Mouse (Mus musculus): Measurements from ENCODE around the gene Btg1-ps1. TPM values are rescaled to one million over a fixed set of nuclear protein-coding genes. Genes with fewer than 3 reads are reported as not detected.
"Not testable (repeated sequence)": the region's sequence is repeated elsewhere in the genome, so short reads cannot be mapped to it uniquely, and the experiment has no call there.

The Btg1-ps1 gene
- polyA plus RNA-seq (2015; fragmentation: Nextera tagmentation; extraction: Ambion mirVana): not detected in 2 replicates

GRCm38 (mm10) chrX:38018597-38018996 is at the start of gene Btg1-ps1:
Btg1-ps1 (minus strand) TSS chrX:38018815.
- not testable (repeated sequence) for H3K4me3 ChIP-seq (ENCODE audit: low read length); H3K27me3 ChIP-seq (replicated peaks; ENCODE audit: control insufficient read depth, insufficient read depth, low read length); H3K9me3 ChIP-seq (ENCODE audit: control insufficient read depth, low read length); H3K4me2 ChIP-seq (ENCODE audit: low read length); ATAC-seq; H3K36me3 ChIP-seq (ENCODE audit: control insufficient read depth, insufficient read depth, low read length); H3K27ac ChIP-seq (ENCODE audit: low read depth, low read length); H3K9ac ChIP-seq (ENCODE audit: low read depth, low read length); H3K4me1 ChIP-seq (ENCODE audit: control insufficient read depth, insufficient read depth, low read depth, low read length)

GRCm38 (mm10) chrX:38066175-38066574 is 47.6 kb upstream of the Btg1-ps1 start, which contains the start of gene Rhox10:
Rhox10 (plus strand) TSS chrX:38066475.
- H3K36me3 ChIP-seq (ENCODE audit: control insufficient read depth, insufficient read depth, low read length): no peaks in the 10 kb centered on the region
- no peak within 1 kb of the TSS for H3K27ac ChIP-seq (ENCODE audit: low read depth, low read length)
- ATAC-seq: no peak
- H3K4me2 ChIP-seq (ENCODE audit: low read length): no peak within 1 kb of the TSS
- no peak within 1 kb of the TSS for H3K9ac ChIP-seq (ENCODE audit: low read depth, low read length)
- H3K27me3 ChIP-seq (replicated peaks; ENCODE audit: control insufficient read depth, insufficient read depth, low read length): no peaks in the 10 kb centered on the region
- H3K4me1 ChIP-seq (ENCODE audit: control insufficient read depth, insufficient read depth, low read depth, low read length): no peaks in the 10 kb centered on the region
- WGBS: 87% methylated on average over 11 of the region's 11 CpGs
- no peaks in the 10 kb centered on the region for H3K9me3 ChIP-seq (ENCODE audit: control insufficient read depth, low read length)
- H3K4me3 ChIP-seq (ENCODE audit: low read length): no peak within 1 kb of the TSS

- Histone ChIP-seq H3K4me2 (ENCODE audit: low read length) (no peak overlapping the region), H3K27ac (ENCODE audit: low read depth, low read length) (no peak overlapping the region), H3K36me3 (ENCODE audit: control insufficient read depth, insufficient read depth, low read length) (no peaks in the 10 kb centered on the region), H3K4me3 (ENCODE audit: low read length) (no peak overlapping the region), H3K4me1 (ENCODE audit: control insufficient read depth, insufficient read depth, low read depth, low read length) (no peaks in the 10 kb centered on the region), H3K9me3 (ENCODE audit: control insufficient read depth, low read length) (no peaks in the 10 kb centered on the region), H3K27me3 (replicated peaks; ENCODE audit: control insufficient read depth, insufficient read depth, low read length) (no peaks in the 10 kb centered on the region), H3K9ac (ENCODE audit: low read depth, low read length) (no peak overlapping the region)
- no peak for ATAC-seq
- WGBS: 0% methylated on average over 1 of the region's 1 CpGs
Measured at GRCm38 (mm10) chrX:38061544-38061943, 42.9 kb upstream of the Btg1-ps1 start.

GRCm38 (mm10) chrX:38043014-38043413 is 24.4 kb upstream of the Btg1-ps1 start, which contains the start of gene Btg1-ps2:
Btg1-ps2 (minus strand) TSS chrX:38043114.
- H3K9ac ChIP-seq (ENCODE audit: low read depth, low read length); H3K36me3 ChIP-seq (ENCODE audit: control insufficient read depth, insufficient read depth, low read length); H3K9me3 ChIP-seq (ENCODE audit: control insufficient read depth, low read length); H3K27ac ChIP-seq (ENCODE audit: low read depth, low read length); H3K4me3 ChIP-seq (ENCODE audit: low read length); H3K4me2 ChIP-seq (ENCODE audit: low read length); H3K27me3 ChIP-seq (replicated peaks; ENCODE audit: control insufficient read depth, insufficient read depth, low read length); H3K4me1 ChIP-seq (ENCODE audit: control insufficient read depth, insufficient read depth, low read depth, low read length); ATAC-seq: not testable (repeated sequence)

GRCm38 (mm10) chrX:38039666-38040065 is 21.1 kb upstream of the Btg1-ps1 start:
- Histone ChIP-seq H3K9me3 (ENCODE audit: control insufficient read depth, low read length) (no peaks in the 10 kb centered on the region), H3K27me3 (replicated peaks; ENCODE audit: control insufficient read depth, insufficient read depth, low read length) (no peaks in the 10 kb centered on the region), H3K9ac (ENCODE audit: low read depth, low read length) (no peak overlapping the region), H3K4me2 (ENCODE audit: low read length) (no peak overlapping the region), H3K36me3 (ENCODE audit: control insufficient read depth, insufficient read depth, low read length) (no peaks in the 10 kb centered on the region), H3K4me1 (ENCODE audit: control insufficient read depth, insufficient read depth, low read depth, low read length) (no peaks in the 10 kb centered on the region), H3K4me3 (ENCODE audit: low read length) (no peak overlapping the region), H3K27ac (ENCODE audit: low read depth, low read length) (no peak overlapping the region)
- ATAC-seq: no peak
- WGBS: 94% methylated on average over 5 of the region's 5 CpGs

GRCm38 (mm10) chrX:38033841-38034240 is 15.2 kb upstream of the Btg1-ps1 start:
- no peak overlapping the region for H3K4me2 ChIP-seq (ENCODE audit: low read length)
- H3K27me3 ChIP-seq (replicated peaks; ENCODE audit: control insufficient read depth, insufficient read depth, low read length): no peaks in the 10 kb centered on the region
- H3K27ac ChIP-seq (ENCODE audit: low read depth, low read length): no peak overlapping the region
- 52% methylated on average over 2 of the region's 2 CpGs for WGBS
- no peak overlapping the region for H3K9ac ChIP-seq (ENCODE audit: low read depth, low read length)
- H3K36me3 ChIP-seq (ENCODE audit: control insufficient read depth, insufficient read depth, low read length): no peaks in the 10 kb centered on the region
- no peaks in the 10 kb centered on the region for H3K9me3 ChIP-seq (ENCODE audit: control insufficient read depth, low read length)
- no peak overlapping the region for H3K4me3 ChIP-seq (ENCODE audit: low read length)
- ATAC-seq: no peak
- no peaks in the 10 kb centered on the region for H3K4me1 ChIP-seq (ENCODE audit: control insufficient read depth, insufficient read depth, low read depth, low read length)

- H3K27ac ChIP-seq (ENCODE audit: low read depth, low read length): no peak overlapping the region
- no peaks in the 10 kb centered on the region for H3K36me3 ChIP-seq (ENCODE audit: control insufficient read depth, insufficient read depth, low read length)
- H3K4me3 ChIP-seq (ENCODE audit: low read length): no peak overlapping the region
- H3K9ac ChIP-seq (ENCODE audit: low read depth, low read length): no peak overlapping the region
- no peaks in the 10 kb centered on the region for H3K9me3 ChIP-seq (ENCODE audit: control insufficient read depth, low read length)
- no peak for ATAC-seq
- WGBS: 91% methylated on average over 2 of the region's 2 CpGs
- no peaks in the 10 kb centered on the region for H3K27me3 ChIP-seq (replicated peaks; ENCODE audit: control insufficient read depth, insufficient read depth, low read length)
- no peaks in the 10 kb centered on the region for H3K4me1 ChIP-seq (ENCODE audit: control insufficient read depth, insufficient read depth, low read depth, low read length)
- no peak overlapping the region for H3K4me2 ChIP-seq (ENCODE audit: low read length)
Measured at GRCm38 (mm10) chrX:38008756-38009155, 9.9 kb downstream of the Btg1-ps1 start.

Other genes starting within 250 kb of the Btg1-ps1 start
- gene Rhox5, start 214.0 kb downstream of the Btg1-ps1 start, polyA plus RNA-seq (2015; fragmentation: Nextera tagmentation; extraction: Ambion mirVana): 0.70 TPM in 1 of 2 replicates, not detected in the other
- not detected in 2 replicates for gene Rhox6, start 191.9 kb downstream of the Btg1-ps1 start, polyA plus RNA-seq (2015; fragmentation: Nextera tagmentation; extraction: Ambion mirVana)
- not detected in 2 replicates for gene Rhox7a, start 187.1 kb downstream of the Btg1-ps1 start, polyA plus RNA-seq (2015; fragmentation: Nextera tagmentation; extraction: Ambion mirVana)
- gene Rhox8, start 139.9 kb downstream of the Btg1-ps1 start, polyA plus RNA-seq (2015; fragmentation: Nextera tagmentation; extraction: Ambion mirVana): not detected in 2 replicates
- gene Rhox7b, start 121.6 kb downstream of the Btg1-ps1 start, polyA plus RNA-seq (2015; fragmentation: Nextera tagmentation; extraction: Ambion mirVana): not detected in 2 replicates
- gene Rhox9, start 117.0 kb downstream of the Btg1-ps1 start, polyA plus RNA-seq (2015; fragmentation: Nextera tagmentation; extraction: Ambion mirVana): not detected in 2 replicates
- not detected in 2 replicates for gene Btg1-ps2, start 24.3 kb upstream of the Btg1-ps1 start, polyA plus RNA-seq (2015; fragmentation: Nextera tagmentation; extraction: Ambion mirVana)
- gene Rhox10, start 47.7 kb upstream of the Btg1-ps1 start, polyA plus RNA-seq (2015; fragmentation: Nextera tagmentation; extraction: Ambion mirVana): not detected in 2 replicates
- not detected in 2 replicates for gene Rhox11, start 66.3 kb upstream of the Btg1-ps1 start, polyA plus RNA-seq (2015; fragmentation: Nextera tagmentation; extraction: Ambion mirVana)
- gene Rhox12, start 92.1 kb upstream of the Btg1-ps1 start, polyA plus RNA-seq (2015; fragmentation: Nextera tagmentation; extraction: Ambion mirVana): not detected in 2 replicates
- gene Rhox13, start 102.4 kb upstream of the Btg1-ps1 start, polyA plus RNA-seq (2015; fragmentation: Nextera tagmentation; extraction: Ambion mirVana): not detected in 2 replicates
- gene Zbtb33, start 171.0 kb upstream of the Btg1-ps1 start, polyA plus RNA-seq (2015; fragmentation: Nextera tagmentation; extraction: Ambion mirVana): 3.4 and 4.3 TPM in 2 replicates
- 39.9 and 43.4 TPM in 2 replicates for gene Tmem255a, start 233.6 kb upstream of the Btg1-ps1 start, polyA plus RNA-seq (2015; fragmentation: Nextera tagmentation; extraction: Ambion mirVana)

Measured in hindbrain, embryonic 16.5 days (tissue).